Mouse (Mus musculus): ENCODE measurements around the gene Pnpla5.
A peak's percentile ranks its signal among the peaks of the same experiment; 100 is the strongest.

Pnpla5 gene

DNA sequence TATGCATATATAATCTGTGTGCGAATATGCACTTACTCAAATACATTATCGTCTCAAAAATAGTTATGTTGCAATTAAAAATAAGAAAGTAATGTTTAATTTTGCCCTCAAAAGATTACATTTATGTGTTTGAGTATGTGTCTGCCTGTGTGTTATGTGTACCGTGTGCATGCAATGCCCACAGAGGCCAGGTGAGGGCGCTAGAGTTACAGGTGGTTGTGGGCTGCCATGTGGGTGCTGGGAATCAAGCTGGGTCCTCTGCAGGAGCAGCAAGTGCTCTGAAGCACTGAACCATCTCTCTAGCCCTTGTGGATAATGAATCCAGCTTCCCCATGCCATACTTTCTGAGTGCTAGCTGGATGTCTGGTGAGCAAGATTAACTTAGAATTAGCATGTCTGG is 57.3 kb downstream of the Pnpla5 start:
- DNase-seq (ENCODE audit: low spot score) = no peak

DNA sequence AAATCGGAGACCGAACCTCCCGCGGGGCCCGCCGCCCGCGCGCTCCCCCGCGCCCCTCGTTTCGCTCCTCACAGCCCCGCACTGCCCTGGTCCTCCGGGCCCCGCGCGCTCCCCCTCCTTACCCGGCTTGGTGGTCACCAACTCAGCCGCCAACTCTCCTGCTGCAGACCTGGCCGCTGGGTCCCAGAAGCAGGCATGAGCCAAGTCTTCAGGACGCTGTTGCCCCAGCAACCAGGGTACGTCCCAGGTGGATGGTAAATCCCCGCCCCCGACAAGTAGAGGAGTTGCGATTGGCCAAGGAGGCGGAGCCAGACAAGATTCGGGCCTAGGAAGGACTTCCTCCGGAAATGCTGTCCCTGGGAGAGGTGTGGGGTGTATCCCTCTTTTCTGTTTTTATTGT is 57.8 kb downstream of the Pnpla5 start, which contains the start of gene Efcab6:
Efcab6 (minus strand) TSS at position 240 of the 400 bp plus-strand sequence.
- DNase-seq (ENCODE audit: low spot score) = peak; percentile 57
